Mouse (Mus musculus) mesoderm, embryonic 11.5 days (tissue): ENCODE data around the gene Shkbp1.

ENCODE experiments used
- DNase-seq: peaks from one replicate; pipeline ENCODE4 v3.0.0-alpha.2; 2012; ENCODE audit warnings: low read depth, low spot score

Shkbp1 gene

DNA sequence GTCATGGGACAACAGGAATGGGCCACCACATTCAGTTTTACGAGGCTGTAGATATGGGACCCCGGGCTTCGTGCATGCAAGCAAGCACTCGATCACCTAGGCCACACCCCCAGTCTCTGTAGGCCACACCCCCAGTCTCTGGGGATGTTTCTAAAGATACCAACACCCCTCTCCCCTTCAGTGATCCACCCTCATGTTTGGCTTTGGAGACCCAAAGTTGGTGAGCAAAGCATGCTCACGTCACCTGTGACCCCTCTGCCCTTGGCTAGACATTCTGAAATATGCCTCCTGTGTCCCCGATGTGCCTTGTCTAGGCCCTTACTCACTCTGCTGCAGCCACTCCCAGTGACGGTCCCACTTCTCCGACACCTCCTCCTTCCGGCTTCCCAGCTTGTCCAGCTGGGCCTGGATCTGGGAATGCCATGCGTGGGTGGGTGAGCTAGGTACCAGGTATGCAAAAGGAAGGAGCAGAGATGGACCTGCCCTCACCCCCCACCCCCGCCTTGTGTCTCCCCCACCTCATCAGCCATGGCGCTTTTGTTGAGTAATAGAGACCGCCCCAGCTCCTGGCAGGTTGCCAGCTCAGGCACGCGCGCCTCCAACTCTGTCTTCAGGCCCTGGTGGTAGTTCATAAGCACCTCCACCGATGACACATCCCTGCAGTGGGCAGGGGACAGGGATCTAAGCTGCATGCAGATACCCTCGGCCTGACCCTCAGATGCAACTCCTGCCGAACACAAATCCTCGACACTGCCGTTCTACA is 10.4 kb upstream of the Shkbp1 start:
- DNase-seq: no peak

DNA sequence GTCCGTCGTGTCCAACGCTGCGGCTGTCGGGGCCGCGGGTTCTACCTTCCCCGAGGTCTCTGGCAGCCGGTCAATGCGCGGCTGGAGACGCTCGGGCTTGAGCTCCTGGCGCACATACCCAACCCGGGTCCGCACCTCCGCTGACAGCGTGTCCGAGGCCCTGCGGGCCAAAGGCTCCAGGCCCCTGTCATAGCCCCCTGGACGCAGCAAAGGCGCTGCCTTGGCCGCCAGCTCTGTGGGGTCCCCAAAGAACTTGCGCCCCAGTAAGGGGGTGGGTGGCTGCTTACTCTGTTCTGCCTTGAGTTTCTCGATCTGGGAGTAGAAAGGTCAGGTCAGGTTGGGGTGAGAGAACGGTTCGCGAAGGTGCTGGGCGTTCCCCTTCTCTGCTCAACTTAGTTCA is 8.6 kb upstream of the Shkbp1 start:
- no peak for DNase-seq

DNA sequence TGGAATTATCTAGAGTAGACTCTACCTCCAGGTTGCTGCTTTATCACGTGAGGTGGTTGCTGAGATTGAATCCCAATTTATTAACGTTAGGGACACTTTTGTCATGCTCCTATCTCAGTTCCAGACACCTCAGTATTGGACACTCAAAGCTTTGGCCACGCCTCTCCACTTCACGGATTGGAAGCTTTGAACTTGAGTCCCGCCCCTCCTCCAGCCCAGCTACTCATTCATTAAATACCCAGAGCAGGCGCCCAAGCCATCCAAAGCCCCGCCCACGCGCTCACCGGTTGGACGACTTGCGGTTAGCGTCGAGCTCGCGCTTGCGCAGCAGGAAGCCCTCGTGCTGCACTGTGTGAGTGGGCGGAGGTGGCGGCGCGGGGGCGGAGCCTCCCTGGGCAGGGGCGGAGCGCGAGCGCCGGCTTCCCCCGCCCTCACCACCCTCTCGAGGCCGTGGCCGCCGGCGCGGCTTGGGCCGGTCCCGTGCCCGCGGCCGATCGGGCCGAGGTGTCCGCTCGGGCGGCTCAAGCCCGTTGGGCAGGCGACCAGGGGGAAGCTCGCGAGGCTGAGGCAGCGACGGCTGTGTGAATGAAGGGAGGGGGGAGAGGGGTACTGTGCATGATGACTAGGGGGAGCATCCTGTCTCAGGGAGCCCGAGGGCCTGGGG is 5.6 kb upstream of the Shkbp1 start:
- peak; percentile 100 for DNase-seq

DNA sequence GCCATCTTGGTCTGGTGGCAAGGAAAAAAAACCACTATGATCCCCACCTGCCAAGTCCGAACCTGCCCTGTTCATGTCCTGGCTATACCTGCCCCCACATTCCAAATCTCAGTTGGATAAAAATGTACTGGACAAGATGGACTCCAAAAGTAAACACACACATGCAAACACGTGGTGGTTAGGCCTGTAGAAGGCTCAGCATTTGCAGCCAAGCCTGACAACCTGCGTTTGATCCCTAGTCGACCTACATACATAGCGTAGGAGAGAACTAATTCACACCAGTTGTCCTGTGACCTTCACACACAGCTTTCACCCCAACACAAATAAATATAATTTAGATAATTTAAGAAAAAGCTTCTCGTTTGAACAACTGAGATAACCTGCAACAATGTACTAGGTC is 4.9 kb upstream of the Shkbp1 start:
- no peak for DNase-seq

DNA sequence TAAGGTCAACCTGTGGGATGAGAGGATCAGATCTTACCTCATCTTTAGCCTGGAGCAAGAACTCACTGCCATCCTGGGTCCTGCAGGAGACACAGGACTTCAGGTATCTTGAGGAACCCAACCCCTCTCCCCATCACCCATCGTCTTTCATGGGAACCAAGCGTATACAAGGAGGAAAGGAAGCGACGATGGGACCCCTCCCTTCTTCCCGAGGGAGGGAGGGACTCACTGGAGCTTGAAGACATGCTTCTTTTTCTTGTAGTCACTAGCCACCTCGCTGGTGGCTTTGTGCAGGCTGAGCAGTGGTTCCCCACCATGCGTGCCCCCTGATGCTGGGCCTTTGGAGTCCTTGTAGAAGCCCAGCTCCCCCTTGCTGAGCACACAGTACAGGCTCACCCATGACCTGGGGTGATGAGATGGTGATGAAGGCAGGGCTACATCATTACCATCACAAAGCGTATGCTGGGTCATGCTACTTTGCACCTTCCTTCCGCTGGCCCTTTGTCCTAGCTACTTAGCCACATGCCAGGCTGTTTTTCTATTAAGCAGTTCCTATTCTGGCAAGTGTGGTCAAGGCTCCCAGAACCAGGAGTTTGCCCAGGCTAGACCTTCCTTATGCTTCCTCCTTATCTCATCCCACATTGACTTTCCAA is 4.0 kb upstream of the Shkbp1 start:
- no peak for DNase-seq

DNA sequence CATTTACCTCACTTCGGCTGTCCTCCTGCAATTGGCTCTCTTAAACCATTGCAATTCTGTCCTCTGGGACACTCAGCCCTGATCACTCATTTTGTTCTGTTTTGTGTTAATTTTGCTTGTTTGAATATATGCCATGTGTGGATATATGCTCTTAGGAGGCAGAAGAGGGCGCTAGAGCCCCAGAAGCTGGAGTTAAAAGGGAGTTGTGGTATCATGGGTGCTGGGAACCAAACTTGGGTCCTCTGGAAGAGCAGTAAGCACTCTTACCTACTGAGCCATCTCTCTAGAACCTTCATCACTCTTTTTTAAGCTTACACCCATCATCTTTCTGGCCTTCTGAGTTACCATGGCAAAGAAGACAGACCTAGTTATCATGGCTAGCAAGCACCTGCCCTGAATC is 3.3 kb upstream of the Shkbp1 start:
- no peak for DNase-seq

DNA sequence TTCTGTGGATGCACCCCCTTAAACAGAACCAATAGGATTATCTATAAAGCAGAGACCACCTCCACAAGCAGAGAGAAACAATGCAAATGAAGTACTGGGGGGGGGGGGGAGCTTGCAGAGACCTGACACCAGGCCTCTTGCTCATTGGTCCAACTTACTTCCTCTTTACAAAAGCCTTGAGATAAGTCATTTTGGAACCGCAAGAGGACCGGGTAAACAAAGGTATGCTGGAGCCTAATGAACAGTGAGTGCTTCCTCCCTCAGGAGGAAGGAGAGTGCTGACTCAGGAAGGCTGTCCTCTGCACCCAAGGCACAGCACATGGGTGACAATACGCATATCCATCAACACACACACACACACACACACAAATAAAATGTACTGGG is 1.8 kb upstream of the Shkbp1 start:
- DNase-seq: no peak

DNA sequence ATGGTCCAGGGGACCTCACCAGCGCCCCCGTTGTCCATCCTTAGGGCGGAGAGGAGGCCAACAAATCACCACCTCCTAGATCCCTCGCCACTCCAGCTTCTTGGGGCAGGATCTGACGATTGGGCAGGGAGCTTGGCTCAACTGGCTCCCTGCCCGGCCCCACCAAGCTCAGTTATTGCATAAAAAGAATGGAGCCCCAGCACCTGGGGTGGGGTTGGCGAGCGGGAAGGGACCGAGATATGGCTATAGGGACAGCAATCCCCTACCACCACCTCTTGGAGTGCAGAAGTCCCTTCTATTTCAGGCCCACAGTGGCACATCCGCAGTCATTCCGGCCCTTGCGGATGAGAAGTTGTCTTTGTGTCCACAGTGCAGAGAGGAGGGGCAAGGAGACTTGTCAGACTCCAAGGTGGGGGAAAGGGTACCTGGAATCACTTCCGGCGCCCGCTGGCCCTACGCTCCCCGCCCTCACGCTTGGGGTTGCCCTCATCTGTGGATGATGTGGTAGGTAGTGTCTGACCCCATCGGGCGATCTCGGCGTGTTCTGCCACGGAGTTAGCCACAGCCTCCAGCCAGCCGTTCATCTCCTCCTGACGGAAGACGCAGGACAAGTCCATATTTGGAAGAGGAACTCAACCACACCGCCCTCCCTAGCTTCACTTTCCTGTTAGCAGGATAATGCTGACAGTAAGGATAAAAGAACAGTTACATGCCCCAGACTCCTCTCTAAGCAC is 1.2 kb upstream of the Shkbp1 start, which contains the start of gene Gm20479:
TSS of gene Gm20479 (minus strand) at position 559 of the 734 bp plus-strand sequence.
- DNase-seq: no peak

DNA sequence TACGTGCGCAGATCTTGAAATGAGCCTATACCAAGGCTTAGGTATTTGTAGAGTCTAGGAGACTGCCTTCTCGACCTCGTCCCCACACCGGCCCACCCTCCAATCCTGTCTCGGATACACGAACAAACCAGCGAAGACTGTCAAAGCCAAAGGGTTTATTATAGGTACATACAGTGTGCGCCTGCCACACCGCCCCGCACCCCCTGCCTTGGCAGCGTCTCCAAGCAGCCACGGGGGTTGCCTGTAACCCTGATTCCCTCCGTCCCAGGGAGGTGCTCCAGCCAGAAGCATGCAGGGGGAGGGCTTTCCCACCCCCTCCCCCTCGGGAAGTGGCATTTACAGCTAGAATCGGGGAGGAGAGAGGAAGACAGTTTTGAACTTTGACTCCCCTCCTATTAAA is 429 bp upstream of the Shkbp1 start:
- no peak for DNase-seq

DNA sequence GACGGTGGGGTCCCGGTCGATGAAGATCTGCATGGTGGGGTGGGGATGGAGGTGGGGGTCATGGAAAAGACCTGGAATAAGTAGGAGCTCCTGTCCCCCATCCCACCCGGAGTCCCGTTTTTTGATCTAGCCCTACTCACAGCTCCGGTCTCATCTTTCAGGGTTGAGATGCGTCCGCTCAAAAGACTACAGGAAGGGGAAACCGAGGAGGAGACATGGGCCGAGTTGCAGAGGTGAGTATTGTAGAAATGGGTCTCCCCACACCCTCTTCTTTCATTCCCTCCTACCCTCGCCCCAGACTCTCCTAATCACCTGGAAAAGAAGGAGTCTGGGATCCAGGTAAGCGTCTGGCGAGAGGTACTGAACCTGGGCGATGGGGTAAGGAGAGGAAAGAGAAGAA is 558 bp downstream of the Shkbp1 start:
- DNase-seq: no peak

DNA sequence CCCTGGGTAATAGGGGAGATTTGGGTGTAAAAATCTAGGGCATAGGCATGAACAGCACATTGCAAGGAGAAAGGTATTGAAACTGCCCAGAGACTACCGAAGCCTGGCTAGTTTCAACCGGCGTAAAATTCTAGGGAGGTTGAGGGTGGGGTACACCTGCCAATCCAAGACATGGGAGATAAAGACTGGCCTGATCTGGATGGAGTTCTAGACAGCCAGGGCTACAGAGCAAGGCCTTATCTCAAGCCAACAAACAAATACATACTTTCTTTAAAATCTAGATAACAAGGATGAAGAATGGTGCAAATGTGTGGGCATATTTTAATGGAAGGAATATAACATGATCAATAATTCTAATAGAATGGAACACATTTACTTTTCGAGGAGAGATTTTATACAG is 1.0 kb downstream of the Shkbp1 start:
- DNase-seq: no peak

DNA sequence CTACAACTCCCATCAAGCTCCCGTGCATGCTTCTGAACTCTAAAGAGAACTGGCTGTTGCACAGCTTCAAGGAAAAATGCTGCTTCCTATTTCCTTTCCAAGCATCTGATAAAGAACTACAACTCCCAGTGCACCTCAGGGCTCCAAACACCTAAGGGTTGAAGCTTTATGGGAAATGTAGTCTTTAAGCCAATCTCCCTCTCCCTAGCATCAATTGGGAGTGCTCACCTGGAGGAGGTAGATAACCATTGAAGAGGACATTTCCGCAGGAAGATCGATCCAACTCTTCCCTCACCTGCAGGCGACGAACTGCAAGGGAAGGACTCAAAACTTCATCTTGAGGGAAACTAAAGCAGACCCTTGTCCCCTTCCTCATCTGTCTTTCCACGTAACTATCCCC is 1.7 kb downstream of the Shkbp1 start:
- DNase-seq: no peak

DNA sequence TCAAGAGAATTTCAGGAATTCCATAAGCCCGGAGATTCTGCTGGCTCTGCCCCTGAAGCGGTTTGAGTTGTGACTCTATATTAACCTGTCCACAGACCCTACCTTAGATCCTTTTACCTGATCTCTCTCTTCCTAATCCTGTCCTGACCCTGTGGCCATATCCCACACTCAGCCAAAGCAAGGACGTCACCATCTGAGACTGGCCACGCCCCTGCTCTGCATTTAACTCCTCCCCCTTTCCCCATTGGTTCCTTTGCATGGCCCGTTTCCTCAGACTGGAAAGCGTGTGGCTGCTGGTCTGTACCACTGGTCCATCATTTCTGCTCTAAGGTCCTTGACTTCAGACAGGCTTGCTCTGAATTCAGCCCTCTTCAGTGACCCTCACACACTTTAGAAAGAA is 10.4 kb downstream of the Shkbp1 start:
- DNase-seq: no peak

DNA sequence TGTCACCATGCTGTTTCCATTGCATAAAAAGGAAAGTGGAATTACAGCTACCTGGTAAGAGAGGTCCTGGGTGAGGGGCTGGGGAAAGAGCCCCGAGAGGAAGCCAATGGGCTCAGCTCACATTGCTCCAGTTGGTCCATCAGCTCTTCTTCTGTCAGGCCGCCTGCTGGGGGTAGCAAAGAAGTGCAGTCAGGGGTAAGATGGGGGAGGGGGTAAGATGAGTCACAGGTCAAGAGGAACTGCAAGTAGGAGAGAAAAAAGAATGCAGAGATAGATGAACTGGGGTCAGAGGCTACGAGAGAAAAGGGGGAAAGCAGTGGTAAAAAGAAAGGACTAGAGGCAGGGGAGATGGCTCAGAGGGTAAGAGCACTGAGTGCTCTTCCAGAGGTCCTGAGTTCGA is 13.2 kb downstream of the Shkbp1 start:
- no peak for DNase-seq

DNA sequence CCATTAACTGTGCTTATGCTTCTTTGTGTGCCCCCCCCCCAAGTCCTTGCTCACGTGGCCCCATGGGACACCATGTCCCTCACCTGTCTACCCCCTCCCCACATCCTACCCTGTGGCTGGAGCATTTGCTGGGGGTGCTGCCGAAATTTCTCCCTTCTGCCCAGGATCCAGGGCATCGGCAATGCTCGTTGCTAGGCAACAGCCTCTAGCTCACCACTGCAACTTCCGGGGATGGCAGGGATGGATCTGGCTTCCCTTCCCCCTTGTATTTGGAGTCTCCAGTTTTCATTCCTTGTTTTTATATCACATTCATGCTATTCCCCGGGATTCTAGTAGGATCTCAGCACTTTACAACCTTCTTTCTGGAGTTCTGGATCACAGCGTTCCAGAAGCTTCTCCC is 16.3 kb downstream of the Shkbp1 start:
- no peak for DNase-seq

DNA sequence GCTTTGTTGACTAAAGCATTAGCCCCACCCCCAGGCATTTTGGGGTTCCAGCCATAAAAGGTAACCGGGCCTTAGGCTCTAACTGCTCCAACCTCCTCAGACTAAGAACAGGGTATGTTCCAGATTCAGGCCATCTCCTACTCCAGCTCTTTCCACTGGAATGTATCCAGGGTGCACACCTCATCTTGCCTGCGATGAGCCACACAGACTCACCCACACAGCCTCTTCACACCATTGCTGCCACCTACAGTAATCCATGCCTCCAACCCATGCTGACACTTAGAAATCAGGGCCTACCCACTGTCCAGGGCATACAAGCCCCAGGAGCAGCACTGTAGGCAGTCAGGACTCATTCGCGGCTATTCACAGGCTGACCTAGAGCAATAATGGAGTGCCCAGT is 16.7 kb downstream of the Shkbp1 start:
- no peak for DNase-seq

DNA sequence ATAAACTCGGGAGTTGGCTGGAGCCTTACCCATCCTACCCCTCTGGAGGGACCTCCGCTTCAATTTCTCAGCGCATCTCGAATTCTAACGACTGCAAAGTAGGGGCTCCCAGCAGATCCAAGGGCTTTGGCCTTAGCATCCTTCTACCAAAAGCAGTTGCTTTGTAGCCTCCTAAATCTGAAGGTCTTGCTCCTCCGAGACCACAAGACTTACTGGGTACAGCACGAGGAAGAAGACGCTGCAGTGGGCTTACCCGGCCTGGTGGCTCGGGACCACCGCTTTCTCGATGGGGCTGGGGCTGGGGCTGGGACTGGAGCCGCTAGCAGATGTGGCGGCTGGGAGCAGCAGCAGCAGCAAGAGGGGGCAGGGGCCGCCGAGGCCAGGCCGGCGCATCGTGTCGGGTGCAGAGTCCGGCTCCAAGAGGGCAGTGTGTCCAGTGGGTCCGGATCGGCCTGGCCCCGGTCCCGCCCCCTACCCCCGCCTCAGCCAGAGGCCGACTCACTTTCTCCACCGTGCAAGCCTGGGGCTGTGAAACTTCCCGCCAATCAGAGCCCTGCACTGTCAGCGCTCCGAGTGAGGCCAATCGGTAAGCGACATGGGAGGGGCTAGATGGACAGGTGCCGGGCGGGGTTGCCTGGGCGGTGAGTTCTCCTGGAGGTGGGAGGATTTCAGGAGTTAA is 18.5 kb downstream of the Shkbp1 start, which contains the start of gene Ltbp4:
TSS of gene Ltbp4 (minus strand) at position 518 of the 679 bp plus-strand sequence.
- DNase-seq: peak; percentile 80

DNA sequence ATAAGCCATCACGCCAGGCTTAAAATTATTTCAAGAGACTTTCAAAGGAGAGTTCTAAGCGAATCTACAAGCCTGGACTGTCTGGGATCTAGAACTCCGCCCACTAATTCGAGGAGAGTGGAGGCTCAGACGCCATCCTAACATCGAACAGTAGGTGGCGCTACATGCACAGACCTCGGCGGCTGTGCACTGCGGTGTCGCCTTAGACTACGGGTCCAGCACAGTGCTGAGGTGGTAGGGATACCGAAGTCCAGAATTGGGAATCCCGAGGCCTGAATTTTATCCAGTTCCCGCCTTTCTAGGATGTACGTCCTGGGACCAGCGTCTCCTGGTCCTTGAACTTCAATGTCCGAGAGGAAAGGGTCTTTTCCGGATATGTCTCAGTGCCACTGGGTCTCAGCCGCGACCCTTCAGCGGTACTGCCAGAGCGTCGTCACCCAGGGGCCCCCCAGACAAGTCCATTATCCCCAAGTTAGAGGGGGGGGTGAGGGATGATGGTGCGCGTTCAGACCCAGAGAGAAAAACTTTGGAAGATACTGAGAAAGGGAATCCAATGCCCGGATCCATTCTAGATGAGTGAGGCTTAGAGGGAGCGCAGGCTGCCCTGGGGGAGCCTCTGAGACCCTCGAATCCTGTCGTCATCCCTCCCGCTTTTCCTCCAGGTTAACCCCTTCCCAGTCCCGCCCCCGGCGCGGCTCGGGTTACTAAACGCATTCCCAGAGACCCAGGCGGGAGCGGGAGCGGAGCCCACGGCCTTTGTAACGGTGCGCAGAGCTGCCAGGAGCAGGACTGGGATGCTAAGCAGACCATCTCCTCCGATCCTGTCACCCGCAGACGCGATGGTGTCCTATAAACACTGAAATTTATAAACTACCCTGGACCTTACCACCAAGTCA is 19.6 kb downstream of the Shkbp1 start:
- peak; percentile 93 for DNase-seq

DNA sequence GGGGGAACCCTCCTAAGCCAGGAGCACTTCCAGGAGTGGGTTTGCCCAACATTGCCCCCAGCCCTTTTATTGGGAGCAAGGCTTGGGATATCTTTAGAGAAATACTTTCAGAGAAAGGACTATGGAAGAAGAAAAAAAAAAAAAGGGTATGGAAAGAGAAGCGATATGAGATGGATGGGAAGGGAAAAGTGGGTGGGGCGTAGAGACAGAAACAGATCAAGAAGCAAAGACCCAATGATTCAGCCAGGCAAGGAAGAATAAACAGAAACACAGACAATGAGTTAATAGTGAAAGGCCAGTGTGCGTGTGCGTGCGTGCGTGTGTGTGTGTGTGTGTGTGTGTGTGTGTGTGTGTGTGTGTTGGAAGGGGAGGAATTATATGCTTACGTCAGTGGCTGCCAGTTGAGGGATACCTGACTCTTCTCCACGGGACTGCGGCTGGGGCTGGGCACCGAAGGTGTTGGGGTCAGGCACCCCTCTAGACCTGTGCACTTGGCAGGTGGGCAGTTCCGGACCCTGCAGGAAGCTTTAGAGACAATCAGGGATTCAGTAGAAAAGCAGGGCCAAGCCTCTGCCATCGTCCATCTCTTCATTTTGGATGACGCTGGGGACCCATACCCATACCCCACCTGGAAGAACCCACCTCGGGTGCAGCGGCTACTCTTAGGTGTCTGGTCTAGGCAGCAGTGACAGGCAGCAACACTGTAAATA is 20.7 kb downstream of the Shkbp1 start:
- no peak for DNase-seq

DNA sequence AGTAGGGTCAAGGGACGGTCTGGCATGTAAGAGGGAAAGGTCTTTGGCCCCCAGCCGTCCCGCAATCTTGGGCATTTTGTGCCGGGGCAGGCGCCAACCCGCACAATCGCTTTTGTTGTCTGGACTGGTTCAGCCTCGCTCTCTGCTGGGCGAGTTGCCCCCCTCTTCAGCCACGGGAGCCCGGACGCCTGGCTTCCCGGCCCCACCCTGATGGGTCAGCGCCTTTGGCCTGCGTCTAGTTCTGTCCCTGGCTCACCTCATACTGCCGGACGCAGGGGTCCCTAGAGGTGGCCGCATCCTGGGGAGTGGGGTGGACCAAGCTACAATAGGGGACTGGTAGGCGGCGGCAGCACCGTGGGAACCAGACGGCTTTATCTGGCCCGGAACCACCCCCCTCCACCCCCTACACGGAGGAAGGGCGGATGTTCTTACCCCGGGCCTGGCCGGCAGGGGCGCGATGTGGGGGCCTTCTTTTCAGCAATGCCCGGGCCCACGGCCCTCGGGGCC is 21.4 kb downstream of the Shkbp1 start:
- no peak for DNase-seq
